Mouse (Mus musculus): ENCODE measurements around the gene Tnnc1. TPM values are rescaled to one million over a fixed set of nuclear protein-coding genes. Genes with fewer than 3 reads are reported as not detected.

The Tnnc1 gene
- polyA plus RNA-seq, 1 experiment: 0.14 TPM

- TF ChIP-seq GATA1 (IDR thresholded peaks at IDR 0.05; ENCODE audit: low read length): no peak
- TF ChIP-seq TAL1 (IDR thresholded peaks at IDR 0.05; ENCODE audit: low read length): no peak
- H3K36me3 ChIP-seq (ENCODE audit: control insufficient read depth): peaks cover 32% of the 10 kb centered on the region
- H3K9me3 ChIP-seq (ENCODE audit: control insufficient read depth, low read length): no peaks in the 10 kb centered on the region
- peaks cover 21% of the 10 kb centered on the region for H3K4me1 ChIP-seq (ENCODE audit: control insufficient read depth)
- peaks cover 29% of the 10 kb centered on the region for H3K27me3 ChIP-seq (ENCODE audit: control insufficient read depth)
- H3K4me3 ChIP-seq (replicated peaks): no peak within 1 kb of the TSS
Observed at GRCm38 (mm10) chr14:31168425-31168824, 39.7 kb upstream of the Tnnc1 start, which contains the start of gene Stab1. Stab1 (minus strand) TSS chr14:31168641.

- no peaks in the 10 kb centered on the region for H3K9me3 ChIP-seq (ENCODE audit: control insufficient read depth, low read length)
- peaks cover 10% of the 10 kb centered on the region for H3K4me1 ChIP-seq (ENCODE audit: control insufficient read depth)
- peaks cover 42% of the 10 kb centered on the region for H3K36me3 ChIP-seq (ENCODE audit: control insufficient read depth)
- peaks cover 29% of the 10 kb centered on the region for H3K27me3 ChIP-seq (ENCODE audit: control insufficient read depth)
- H3K4me3 ChIP-seq (replicated peaks): no peak overlapping the region
- TF ChIP-seq GATA1 (IDR thresholded peaks at IDR 0.05; ENCODE audit: low read length) (no peak), TAL1 (IDR thresholded peaks at IDR 0.05; ENCODE audit: low read length) (no peak)
Observed at GRCm38 (mm10) chr14:31169508-31169907, 38.6 kb upstream of the Tnnc1 start.

GRCm38 (mm10) chr14:31170963-31171362, 37.1 kb upstream of the Tnnc1 start:
- Histone ChIP-seq H3K9me3 (ENCODE audit: control insufficient read depth, low read length) (no peaks in the 10 kb centered on the region), H3K36me3 (ENCODE audit: control insufficient read depth) (peaks cover 57% of the 10 kb centered on the region), H3K4me3 (replicated peaks) (no peak overlapping the region), H3K4me1 (ENCODE audit: control insufficient read depth) (peaks cover 7% of the 10 kb centered on the region), H3K27me3 (ENCODE audit: control insufficient read depth) (peaks cover 29% of the 10 kb centered on the region)
- TF ChIP-seq GATA1 (IDR thresholded peaks at IDR 0.05; ENCODE audit: low read length) (no peak), TAL1 (IDR thresholded peaks at IDR 0.05; ENCODE audit: low read length) (no peak)

- peaks cover 3% of the 10 kb centered on the region for H3K4me1 ChIP-seq (ENCODE audit: control insufficient read depth)
Observed at GRCm38 (mm10) chr14:31171386-31171785, 36.7 kb upstream of the Tnnc1 start.

GRCm38 (mm10) chr14:31171821-31172220, 36.3 kb upstream of the Tnnc1 start:
- no peak for TF ChIP-seq TAL1 (IDR thresholded peaks at IDR 0.05; ENCODE audit: low read length)
- TF ChIP-seq GATA1 (IDR thresholded peaks at IDR 0.05; ENCODE audit: low read length): no peak
- Histone ChIP-seq H3K27me3 (ENCODE audit: control insufficient read depth) (peaks cover 22% of the 10 kb centered on the region), H3K4me3 (replicated peaks) (no peak overlapping the region), H3K9me3 (ENCODE audit: control insufficient read depth, low read length) (no peaks in the 10 kb centered on the region), H3K4me1 (ENCODE audit: control insufficient read depth) (peaks cover 1% of the 10 kb centered on the region; the same call in 1 of the 2 replicates), H3K36me3 (ENCODE audit: control insufficient read depth) (peaks cover 65% of the 10 kb centered on the region)

More at GRCm38 (mm10) chr14:31171386-31171785, 36.7 kb upstream of the Tnnc1 start:
- Histone ChIP-seq H3K4me3 (replicated peaks) (no peak overlapping the region), H3K9me3 (ENCODE audit: control insufficient read depth, low read length) (no peaks in the 10 kb centered on the region), H3K27me3 (ENCODE audit: control insufficient read depth) (peaks cover 26% of the 10 kb centered on the region), H3K36me3 (ENCODE audit: control insufficient read depth) (peaks cover 61% of the 10 kb centered on the region)
- TF ChIP-seq GATA1 (IDR thresholded peaks at IDR 0.05; ENCODE audit: low read length): no peak
- no peak for TF ChIP-seq TAL1 (IDR thresholded peaks at IDR 0.05; ENCODE audit: low read length)

- Histone ChIP-seq H3K4me1 (ENCODE audit: control insufficient read depth) (peaks cover 1% of the 10 kb centered on the region; the same call in 1 of the 2 replicates), H3K27me3 (ENCODE audit: control insufficient read depth) (peaks cover 11% of the 10 kb centered on the region), H3K9me3 (ENCODE audit: control insufficient read depth, low read length) (no peaks in the 10 kb centered on the region), H3K36me3 (ENCODE audit: control insufficient read depth) (peaks cover 76% of the 10 kb centered on the region), H3K4me3 (replicated peaks) (no peak overlapping the region)
- TF ChIP-seq TAL1 (IDR thresholded peaks at IDR 0.05; ENCODE audit: low read length) (no peak), GATA1 (IDR thresholded peaks at IDR 0.05; ENCODE audit: low read length) (no peak)
Observed at GRCm38 (mm10) chr14:31172781-31173455, 35.2 kb upstream of the Tnnc1 start.

GRCm38 (mm10) chr14:31173537-31173936, 34.6 kb upstream of the Tnnc1 start:
- H3K27me3 ChIP-seq (ENCODE audit: control insufficient read depth): peaks cover 5% of the 10 kb centered on the region
- H3K4me1 ChIP-seq (ENCODE audit: control insufficient read depth): 0 out of 2 replicates have a peak, but pooled peaks cover 1% of the 10 kb centered on the region
- no peak for TF ChIP-seq TAL1 (IDR thresholded peaks at IDR 0.05; ENCODE audit: low read length)
- TF ChIP-seq GATA1 (IDR thresholded peaks at IDR 0.05; ENCODE audit: low read length): no peak
- peaks cover 79% of the 10 kb centered on the region for H3K36me3 ChIP-seq (ENCODE audit: control insufficient read depth)
- H3K4me3 ChIP-seq (replicated peaks): no peak overlapping the region
- H3K9me3 ChIP-seq (ENCODE audit: control insufficient read depth, low read length): no peaks in the 10 kb centered on the region

- no peak overlapping the region for H3K4me3 ChIP-seq (replicated peaks)
- no peak for TF ChIP-seq TAL1 (IDR thresholded peaks at IDR 0.05; ENCODE audit: low read length)
- TF ChIP-seq GATA1 (IDR thresholded peaks at IDR 0.05; ENCODE audit: low read length): no peak
- no peaks in the 10 kb centered on the region for H3K27me3 ChIP-seq (ENCODE audit: control insufficient read depth)
- no peaks in the 10 kb centered on the region for H3K4me1 ChIP-seq (ENCODE audit: control insufficient read depth)
- peaks cover 95% of the 10 kb centered on the region for H3K36me3 ChIP-seq (ENCODE audit: control insufficient read depth)
- no peaks in the 10 kb centered on the region for H3K9me3 ChIP-seq (ENCODE audit: control insufficient read depth, low read length)
Observed at GRCm38 (mm10) chr14:31177287-31177686, 30.8 kb upstream of the Tnnc1 start.

GRCm38 (mm10) chr14:31177715-31178114, 30.4 kb upstream of the Tnnc1 start:
- Histone ChIP-seq H3K4me1 (ENCODE audit: control insufficient read depth) (no peaks in the 10 kb centered on the region), H3K4me3 (replicated peaks) (no peak overlapping the region), H3K9me3 (ENCODE audit: control insufficient read depth, low read length) (no peaks in the 10 kb centered on the region), H3K27me3 (ENCODE audit: control insufficient read depth) (no peaks in the 10 kb centered on the region), H3K36me3 (ENCODE audit: control insufficient read depth) (peaks cover 95% of the 10 kb centered on the region)
- TF ChIP-seq GATA1 (IDR thresholded peaks at IDR 0.05; ENCODE audit: low read length) (no peak), TAL1 (IDR thresholded peaks at IDR 0.05; ENCODE audit: low read length) (no peak)
